Mouse (Mus musculus) spleen, postnatal 14 days (tissue): Measurements from ENCODE around the gene Rab5a.

ENCODE experiments used
- DNase-seq, 2 experiments: peaks; one replicate each; pipeline ENCODE4 v3.0.0; 2021 to 2022; ENCODE audit warnings: low spot score in 2 of 2

The Rab5a gene

DNA sequence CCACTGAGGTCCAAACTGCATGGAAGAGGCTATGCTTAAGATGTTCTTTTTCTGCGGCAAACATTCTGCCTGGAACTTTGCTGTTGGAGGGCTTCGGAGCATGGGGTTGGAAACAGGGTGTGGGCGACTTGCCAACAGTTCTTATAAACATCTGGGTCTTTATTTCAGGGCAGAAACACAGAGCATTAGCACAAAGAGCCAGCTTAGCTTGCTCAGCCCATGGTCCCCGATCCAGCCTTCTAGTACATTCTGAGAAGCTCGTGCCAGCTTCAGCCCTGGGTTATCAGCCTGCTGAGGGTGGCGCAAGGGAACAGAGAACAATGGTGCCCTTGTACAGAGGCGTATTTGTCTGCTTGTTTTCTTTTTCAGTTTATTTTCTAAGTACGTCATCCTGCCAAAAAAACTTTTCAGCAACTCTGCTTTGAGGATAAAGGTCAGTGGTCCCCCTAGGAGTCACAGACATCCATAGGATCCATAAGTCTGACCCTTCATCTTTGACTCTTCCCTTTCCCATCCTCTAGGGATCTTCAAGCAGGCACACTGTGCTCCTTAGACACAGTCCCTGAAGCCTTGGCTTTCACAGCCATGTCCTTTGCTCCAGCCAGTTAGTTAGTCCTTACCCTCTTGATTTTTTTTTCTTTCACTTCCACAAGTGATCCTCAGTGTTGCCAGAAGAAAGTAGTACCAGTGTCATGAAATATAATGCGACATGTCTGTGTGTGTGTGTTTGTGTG, 64.7 kb downstream of the Rab5a start:
- no peak for DNase-seq

DNA sequence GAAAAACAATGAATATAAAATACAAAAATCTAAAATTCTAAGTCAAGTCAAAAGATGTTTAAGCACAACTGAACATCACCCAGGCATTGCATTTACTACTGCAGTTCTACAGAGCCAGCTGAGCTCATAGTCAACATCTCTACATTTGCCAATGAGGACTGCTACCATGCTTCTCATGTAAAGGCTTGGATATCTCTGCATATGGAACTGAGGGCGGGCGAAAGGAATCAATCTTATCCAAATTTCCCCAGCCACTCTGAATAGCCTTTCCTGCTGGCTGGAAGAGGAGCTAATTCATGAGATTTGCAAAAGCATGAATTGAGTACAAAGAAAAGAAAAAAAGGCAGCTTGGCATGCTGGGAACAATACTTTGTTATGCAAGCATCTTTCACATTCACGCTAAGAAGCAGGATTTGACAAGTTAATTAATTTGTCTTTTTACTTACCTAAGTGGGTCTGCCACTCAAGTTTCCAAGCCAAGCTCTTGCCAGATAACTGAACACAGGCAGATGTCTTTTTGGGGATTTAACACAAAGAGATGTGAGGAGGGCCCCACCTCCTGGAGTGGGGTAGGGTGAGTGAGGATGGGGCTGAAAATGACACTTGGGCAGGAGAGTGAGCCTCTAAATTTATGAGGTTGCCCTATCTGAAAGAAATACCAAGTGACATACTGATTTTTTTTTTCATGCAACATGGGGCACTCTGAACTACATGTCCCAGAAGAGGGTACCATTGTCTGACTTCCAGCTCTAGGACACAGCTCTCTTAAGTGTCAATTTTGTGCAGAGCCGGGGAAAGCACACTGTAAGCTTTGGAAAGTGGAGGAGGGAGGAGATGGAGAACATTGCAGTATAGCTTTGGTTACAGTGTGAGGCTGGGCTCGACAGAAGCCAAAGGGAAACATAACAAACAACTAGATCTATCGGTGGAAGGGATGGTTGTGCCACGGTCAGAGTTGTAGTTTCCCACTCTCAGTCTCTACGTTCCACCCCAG, 72.6 kb downstream of the Rab5a start:
- DNase-seq, result no peak

DNA sequence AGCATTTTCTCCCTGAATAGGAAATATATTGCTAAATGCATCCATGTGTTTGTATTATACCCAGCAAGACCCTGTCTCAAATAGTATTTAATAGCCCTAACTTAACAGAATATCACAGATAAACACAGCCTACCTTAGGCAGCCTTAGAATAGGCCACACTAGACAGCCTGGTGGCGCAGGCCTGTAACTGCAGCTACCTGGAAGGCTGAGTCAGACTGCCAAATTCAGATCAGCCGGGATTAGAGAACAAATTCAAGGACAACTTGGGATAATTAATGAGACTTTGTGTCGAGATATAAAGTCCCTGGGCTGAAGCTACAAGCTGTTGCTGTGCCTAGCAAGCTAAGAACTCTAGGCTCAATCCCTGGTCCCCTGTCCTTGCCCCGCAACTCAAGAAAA, 75.1 kb downstream of the Rab5a start:
- DNase-seq, result peak in 1 of 2 experiments; percentile 21

DNA sequence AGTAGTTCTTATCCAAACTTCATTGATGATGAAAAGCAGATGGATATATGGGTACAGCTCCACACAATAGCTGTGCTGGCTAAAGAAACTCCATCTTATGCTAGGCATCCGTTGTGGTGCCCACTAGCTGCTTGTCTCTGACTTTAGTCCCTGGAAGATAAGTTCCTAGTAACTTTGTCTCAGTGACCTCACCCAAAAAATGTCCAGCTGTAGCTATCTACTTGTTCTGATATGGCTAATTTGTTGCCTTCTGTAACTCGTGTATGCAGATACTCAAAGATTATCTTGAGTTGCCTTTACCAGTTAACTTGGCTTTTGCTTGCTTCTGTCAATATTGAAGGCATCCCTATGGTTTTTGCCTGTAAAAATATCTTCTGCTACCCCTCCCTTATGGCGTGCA, 75.8 kb downstream of the Rab5a start:
- no peak for DNase-seq
